In genomic region chr6:112896372-112896771, GRCm38 (mm10) we compare ENCODE assay signal across 11 mouse cellular contexts. TPM values are rescaled to one million over a fixed set of nuclear protein-coding genes. Genes with fewer than 3 reads are reported as not detected.
A peak's percentile ranks its signal among the peaks of the same experiment; 100 is the strongest.
DNase-seq lines count a peak whose midpoint lies in the region; ATAC-seq and TF ChIP-seq lines count a peak whose summit lies in the region.
"Had no signal": no experiment of that assay in that cellular context is flagged by ENCODE, and none has a peak within 500 bp of the region (broad histone marks: within the 10 kb centered on the region; RNA-seq: fewer than 3 reads in every experiment).

No protein-coding gene starts in this region.

- WGBS in forebrain, embryonic 15.5 days: 14% methylated on average over 11 of the region's 11 CpGs
- 37% methylated on average over 11 of the region's 11 CpGs for WGBS in liver, embryonic 14.5 days (ENCODE audit: insufficient replicate concordance)
- WGBS in neural tube, embryonic 15.5 days: 20% methylated on average over 11 of the region's 11 CpGs
- 75% methylated on average over 11 of the region's 11 CpGs for WGBS in stomach, postnatal 0 days

- peak; percentile 21; the same call in 1 of the 2 replicates for ATAC-seq in forebrain, embryonic 15.5 days (replicated peaks)
- ATAC-seq in liver, embryonic 14.5 days (ENCODE audit: insufficient read depth): peak; percentile 55; the same call in 1 of the 2 replicates
- ATAC-seq in neural tube, embryonic 15.5 days (ENCODE audit: low FRiP score): peak; percentile 76
- ATAC-seq in stomach, postnatal 0 days (ENCODE audit: low FRiP score, low TSS enrichment): no peak

- H3K4me2 ChIP-seq in forebrain, embryonic 15.5 days (replicated peaks): peak overlapping the region; percentile 21
- H3K4me2 ChIP-seq in liver, embryonic 14.5 days (ENCODE audit: low read depth): no peak overlapping the region
- H3K4me2 ChIP-seq in neural tube, embryonic 15.5 days: peak overlapping the region; percentile 31
- no peak overlapping the region for H3K4me2 ChIP-seq in stomach, postnatal 0 days (replicated peaks; ENCODE audit: low read depth)
- H3K4me2 ChIP-seq: liver, embryonic 15.5 days had no signal

- no peak overlapping the region for H3K4me3 ChIP-seq in forebrain, embryonic 15.5 days
- no peak overlapping the region for H3K4me3 ChIP-seq in liver, embryonic 14.5 days (ENCODE audit: insufficient read depth in 1 of 2, low read depth in 2 of 2, low read length in 2 of 2)
- no peak overlapping the region for H3K4me3 ChIP-seq in neural tube, embryonic 15.5 days (replicated peaks)
- H3K4me3 ChIP-seq in stomach, postnatal 0 days (ENCODE audit: low read depth, low read length): no peak overlapping the region
- H3K4me3 ChIP-seq: liver, embryonic 15.5 days; megakaryocyte, embryonic 14.5 days had no signal

- H3K36me3 ChIP-seq in forebrain, embryonic 15.5 days: no peaks in the 10 kb centered on the region
- H3K36me3 ChIP-seq in liver, embryonic 14.5 days (replicated peaks; ENCODE audit: control insufficient read depth, insufficient read depth, low read depth): no peaks in the 10 kb centered on the region
- H3K36me3 ChIP-seq in neural tube, embryonic 15.5 days: no peaks in the 10 kb centered on the region
- no peaks in the 10 kb centered on the region for H3K36me3 ChIP-seq in stomach, postnatal 0 days (ENCODE audit: control insufficient read depth, insufficient read depth, low read length)
- H3K36me3 ChIP-seq: liver, embryonic 15.5 days had no signal

- no peak for TF ChIP-seq CTCF in liver, embryonic 14.5 days (IDR thresholded peaks at IDR 0.05; ENCODE audit: low read depth)
- TF ChIP-seq CTCF in stomach, postnatal 0 days (IDR thresholded peaks at IDR 0.05; ENCODE audit: low read depth): no peak

- H3K27ac ChIP-seq in forebrain, embryonic 15.5 days (replicated peaks): peak overlapping the region; percentile 79
- no peak overlapping the region for H3K27ac ChIP-seq in liver, embryonic 14.5 days
- H3K27ac ChIP-seq in neural tube, embryonic 15.5 days (replicated peaks): peak overlapping the region; percentile 69
- H3K27ac ChIP-seq in stomach, postnatal 0 days (replicated peaks): no peak overlapping the region
- H3K27ac ChIP-seq: liver, embryonic 15.5 days had no signal

- no peaks in the 10 kb centered on the region for H3K9me3 ChIP-seq in forebrain, embryonic 15.5 days
- H3K9me3 ChIP-seq in liver, embryonic 14.5 days (ENCODE audit: control insufficient read depth, low read length): no peaks in the 10 kb centered on the region
- H3K9me3 ChIP-seq in neural tube, embryonic 15.5 days (replicated peaks): no peaks in the 10 kb centered on the region
- H3K9me3 ChIP-seq in stomach, postnatal 0 days (ENCODE audit: control insufficient read depth, low read length): no peaks in the 10 kb centered on the region
- H3K9me3 ChIP-seq: liver, embryonic 15.5 days; megakaryocyte, embryonic 14.5 days had no signal

- 0 out of 2 replicates have a peak overlapping the region, but pooled peaks have one; percentile 28 for H3K9ac ChIP-seq in forebrain, embryonic 15.5 days (replicated peaks)
- no peak overlapping the region for H3K9ac ChIP-seq in liver, embryonic 14.5 days (replicated peaks)
- H3K9ac ChIP-seq in neural tube, embryonic 15.5 days (replicated peaks): no peak overlapping the region
- no peak overlapping the region for H3K9ac ChIP-seq in stomach, postnatal 0 days (ENCODE audit: low read length)
- H3K9ac ChIP-seq: liver, embryonic 15.5 days had no signal

- peaks cover 52% of the 10 kb centered on the region for H3K4me1 ChIP-seq in forebrain, embryonic 15.5 days
- peaks cover 0 to 6% of the 10 kb centered on the region in 2 experiments; a peak in 2 of 4 replicates for H3K4me1 ChIP-seq in liver, embryonic 14.5 days (replicated peaks; ENCODE audit: control insufficient read depth in 2 of 2, insufficient read depth in 2 of 2, low read length in 1 of 2)
- H3K4me1 ChIP-seq in neural tube, embryonic 15.5 days: peaks cover 46% of the 10 kb centered on the region
- H3K4me1 ChIP-seq in stomach, postnatal 0 days (replicated peaks; ENCODE audit: control insufficient read depth, insufficient read depth): no peaks in the 10 kb centered on the region

- DNase-seq in embryo, embryonic 10.5 days (ENCODE audit: low spot score): peak; percentile 36
- DNase-seq in liver, embryonic 14.5 days (ENCODE audit: low read depth in 3 of 3, low spot score in 3 of 3): no peak
- no peak for DNase-seq in frontal cortex, adult 2 months (ENCODE audit: extremely low spot score in 1 of 2, low spot score in 1 of 2)
- no peak for DNase-seq in kidney, adult 9 months
- no peak for DNase-seq in stomach, postnatal 0 days (ENCODE audit: low spot score)
- DNase-seq: gastrocnemius, postnatal 14 days; kidney, adult 8-10 months had no signal

- TF ChIP-seq EP300 in liver, embryonic 14.5 days (IDR thresholded peaks at IDR 0.05; ENCODE audit: low read depth): no peak
- TF ChIP-seq EP300 in stomach, postnatal 0 days (optimal IDR thresholded peaks at IDR 0.05): no peak

- H3K27me3 ChIP-seq in forebrain, embryonic 15.5 days: no peaks in the 10 kb centered on the region
- no peaks in the 10 kb centered on the region for H3K27me3 ChIP-seq in liver, embryonic 14.5 days (ENCODE audit: control insufficient read depth, insufficient read depth, low read length)
- no peaks in the 10 kb centered on the region for H3K27me3 ChIP-seq in neural tube, embryonic 15.5 days (replicated peaks)
- H3K27me3 ChIP-seq in stomach, postnatal 0 days (ENCODE audit: control insufficient read depth, insufficient read depth, low read length): no peaks in the 10 kb centered on the region
- H3K27me3 ChIP-seq: liver, embryonic 15.5 days; megakaryocyte, embryonic 14.5 days had no signal

RNA-seq across cellular contexts. Expression of gene Srgap3, which starts 50.7 kb away (rescaled TPM):
- polyA plus RNA-seq in forebrain, embryonic 15.5 days (2015; fragmentation: Nextera tagmentation; extraction: Ambion mirVana): 33.7 and 34.0 TPM in 2 replicates
- polyA plus RNA-seq in liver, embryonic 14.5 days (2012; rRNA removed): 0.26 and 0.27 TPM in 2 replicates
- 0.20 and 0.35 TPM in 2 replicates for polyA plus RNA-seq in liver, embryonic 14.5 days (2014; fragmentation: Nextera tagmentation; extraction: Ambion mirVana)
- polyA plus RNA-seq in neural tube, embryonic 15.5 days (2015; fragmentation: Nextera tagmentation; extraction: Ambion mirVana): 24.1 and 26.3 TPM in 2 replicates
- 123 and 124 TPM in 2 replicates for polyA plus RNA-seq in frontal cortex, adult 2 months (2012; rRNA removed)
- polyA plus RNA-seq in stomach, postnatal 0 days (2015; fragmentation: Nextera tagmentation; extraction: Ambion mirVana): 1.5 and 1.6 TPM in 2 replicates

Comparison
In these comparisons a context has a peak if more than half of its experiments do, and no peak if none do; other contexts are left out.
1. H3K27ac ChIP-seq: peak in forebrain, embryonic 15.5 days (single experiment) and neural tube, embryonic 15.5 days (single experiment); none in liver, embryonic 14.5 days (single experiment) and stomach, postnatal 0 days (single experiment).
2. H3K4me2 ChIP-seq: peak in forebrain, embryonic 15.5 days (single experiment) and neural tube, embryonic 15.5 days (single experiment); none in liver, embryonic 14.5 days (single experiment) and stomach, postnatal 0 days (single experiment).